Mouse (Mus musculus) urinary bladder, adult 2 months (tissue): ENCODE results near the gene 9930022D16Rik. TPM values are rescaled to one million over a fixed set of nuclear protein-coding genes. Genes with fewer than 3 reads are reported as not detected.

Source experiments
- DNase-seq: peaks from one replicate; pipeline ENCODE4 v3.0.0; 2022; ENCODE audit warnings: low spot score
- polyA plus RNA-seq: library from polyadenylated mRNA; depleted of rRNA; stranded (reverse); fragments of >200 nt; gene quantifications from 2 replicates; pipeline ENCODE4 v1.2.3, GENCODE M21; 2012

Gene 9930022D16Rik
- polyA plus RNA-seq, 1 experiment: not detected

GRCm38 (mm10) chr11:109417472-109418040 lies 3.8 kb downstream of the 9930022D16Rik start:
- no peak for DNase-seq

- no peak for DNase-seq
Measured at GRCm38 (mm10) chr11:109419461-109419860, 5.7 kb downstream of the 9930022D16Rik start.

GRCm38 (mm10) chr11:109419961-109420566 lies 6.3 kb downstream of the 9930022D16Rik start:
- no peak for DNase-seq

GRCm38 (mm10) chr11:109420567-109420962 lies 6.8 kb downstream of the 9930022D16Rik start:
- DNase-seq: no peak

GRCm38 (mm10) chr11:109421205-109421604 lies 7.5 kb downstream of the 9930022D16Rik start:
- DNase-seq: no peak

GRCm38 (mm10) chr11:109422263-109422662 lies 8.5 kb downstream of the 9930022D16Rik start:
- DNase-seq: no peak

GRCm38 (mm10) chr11:109423294-109423693 lies 9.6 kb downstream of the 9930022D16Rik start:
- no peak for DNase-seq

GRCm38 (mm10) chr11:109425392-109426271 lies 11.9 kb downstream of the 9930022D16Rik start, which contains the start of gene Amz2:
Gene Amz2, plus strand, starts transcription at chr11:109425946.
- peak; percentile 91 for DNase-seq

- DNase-seq: no peak
Measured at GRCm38 (mm10) chr11:109426272-109426586, 12.5 kb downstream of the 9930022D16Rik start.

- DNase-seq: no peak
Measured at GRCm38 (mm10) chr11:109427353-109427752, 13.6 kb downstream of the 9930022D16Rik start.

- no peak for DNase-seq
Measured at GRCm38 (mm10) chr11:109434233-109434798, 20.6 kb downstream of the 9930022D16Rik start.

- no peak for DNase-seq
Measured at GRCm38 (mm10) chr11:109436889-109437288, 23.2 kb downstream of the 9930022D16Rik start.

- no peak for DNase-seq
Measured at GRCm38 (mm10) chr11:109439209-109439608, 25.5 kb downstream of the 9930022D16Rik start.

GRCm38 (mm10) chr11:109439829-109440340 lies 26.2 kb downstream of the 9930022D16Rik start:
- DNase-seq: peak; percentile 67

GRCm38 (mm10) chr11:109440641-109441040 lies 26.9 kb downstream of the 9930022D16Rik start:
- DNase-seq: no peak

GRCm38 (mm10) chr11:109441119-109441518 lies 27.4 kb downstream of the 9930022D16Rik start:
- no peak for DNase-seq

- no peak for DNase-seq
Measured at GRCm38 (mm10) chr11:109442166-109442730, 28.5 kb downstream of the 9930022D16Rik start.

- no peak for DNase-seq
Measured at GRCm38 (mm10) chr11:109443468-109444263, 29.9 kb downstream of the 9930022D16Rik start.

GRCm38 (mm10) chr11:109444600-109444999 lies 30.9 kb downstream of the 9930022D16Rik start:
- DNase-seq: no peak

GRCm38 (mm10) chr11:109445438-109446035 lies 31.8 kb downstream of the 9930022D16Rik start:
- DNase-seq: no peak
